Mouse (Mus musculus): ENCODE results near the gene Mtx1. TPM values are rescaled to one million over a fixed set of nuclear protein-coding genes. Genes with fewer than 3 reads are reported as not detected.

The Mtx1 gene
- polyA plus RNA-seq, 1 experiment: 66.4 TPM

DNA sequence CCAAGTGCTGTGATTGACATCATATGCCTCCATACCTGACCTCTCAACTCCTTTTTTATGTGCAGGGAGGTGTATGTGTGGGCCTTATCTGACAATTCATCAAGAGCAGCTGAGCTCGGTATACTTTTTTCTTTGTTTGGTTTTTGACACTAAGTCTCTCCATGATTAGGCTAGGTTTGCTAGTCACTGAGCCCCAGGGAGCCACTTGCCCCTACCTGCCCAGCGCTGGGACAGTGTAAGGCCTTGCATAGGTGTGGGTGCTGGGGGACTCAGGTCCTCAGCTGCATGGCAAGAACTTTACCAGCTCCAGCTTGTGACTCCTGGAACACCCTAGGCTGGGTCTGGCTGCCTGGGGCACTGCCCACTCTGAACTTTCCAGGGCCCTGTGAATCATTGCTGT is 20.2 kb downstream of the Mtx1 start:
- Histone ChIP-seq H3K27ac (ENCODE audit: control insufficient read depth, insufficient read depth, low read depth, low read length, poor library complexity) (no peak overlapping the region), H3K4me1 (ENCODE audit: control insufficient read depth, insufficient read depth, low read length) (peaks cover 3% of the 10 kb centered on the region), H3K4me3 (replicated peaks; ENCODE audit: control insufficient read depth, low read depth, low read length) (no peak overlapping the region)
- TF ChIP-seq POLR2A (IDR thresholded peaks at IDR 0.05; ENCODE audit: borderline replicate concordance, control insufficient read depth, low read depth, low read length) (no peak), CTCF (IDR thresholded peaks at IDR 0.05; ENCODE audit: control insufficient read depth, insufficient read depth, low read length) (no peak)
- 75% methylated on average over 2 of the region's 2 CpGs for WGBS

DNA sequence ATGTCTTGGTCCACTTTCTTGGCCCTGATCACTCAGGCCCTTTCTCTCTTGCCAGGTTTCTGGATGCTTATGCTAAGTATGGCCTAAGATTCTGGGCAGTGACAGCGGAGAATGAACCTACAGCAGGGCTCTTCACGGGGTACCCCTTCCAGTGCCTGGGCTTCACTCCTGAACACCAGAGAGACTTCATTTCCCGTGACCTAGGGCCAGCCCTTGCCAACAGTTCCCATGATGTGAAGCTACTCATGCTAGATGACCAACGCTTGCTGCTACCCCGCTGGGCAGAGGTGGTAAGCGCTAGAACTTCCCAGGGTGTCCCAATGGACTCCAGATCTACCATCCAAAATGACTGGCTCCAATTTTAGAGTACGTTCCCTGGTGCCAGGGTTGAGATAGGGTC is 20.8 kb downstream of the Mtx1 start:
- H3K27ac ChIP-seq (ENCODE audit: control insufficient read depth, insufficient read depth, low read depth, low read length, poor library complexity): no peak overlapping the region
- TF ChIP-seq CTCF (IDR thresholded peaks at IDR 0.05; ENCODE audit: control insufficient read depth, insufficient read depth, low read length) (no peak), POLR2A (IDR thresholded peaks at IDR 0.05; ENCODE audit: borderline replicate concordance, control insufficient read depth, low read depth, low read length) (no peak)
- no peak overlapping the region for H3K4me3 ChIP-seq (replicated peaks; ENCODE audit: control insufficient read depth, low read depth, low read length)
- H3K4me1 ChIP-seq (ENCODE audit: control insufficient read depth, insufficient read depth, low read length): peaks cover 3% of the 10 kb centered on the region
- 91% methylated on average over 7 of the region's 7 CpGs for WGBS

DNA sequence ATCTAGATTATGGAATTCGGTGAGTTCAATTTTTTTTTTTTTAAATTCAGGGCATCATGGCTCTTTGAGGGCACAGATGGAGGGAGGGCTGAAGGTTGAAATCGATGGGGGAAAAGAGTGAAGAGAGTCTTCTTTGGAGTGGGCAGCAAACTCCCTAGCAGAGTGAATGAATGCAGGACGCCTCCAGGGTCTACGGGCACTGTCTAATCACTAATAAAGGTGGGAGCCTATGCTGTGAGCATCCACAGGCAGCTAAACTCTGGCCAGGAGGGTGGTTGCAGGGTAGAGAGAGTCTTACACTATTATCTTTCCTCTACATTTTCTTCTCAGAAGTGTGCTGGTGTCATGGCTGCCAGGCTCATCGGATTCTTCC is 23.8 kb downstream of the Mtx1 start:
- Histone ChIP-seq H3K4me1 (ENCODE audit: control insufficient read depth, insufficient read depth, low read length) (peaks cover 3% of the 10 kb centered on the region), H3K27ac (ENCODE audit: control insufficient read depth, insufficient read depth, low read depth, low read length, poor library complexity) (no peak overlapping the region), H3K4me3 (replicated peaks; ENCODE audit: control insufficient read depth, low read depth, low read length) (peak overlapping the region; percentile 88)
- 29% methylated on average over 5 of the region's 5 CpGs for WGBS
- TF ChIP-seq CTCF (IDR thresholded peaks at IDR 0.05; ENCODE audit: control insufficient read depth, insufficient read depth, low read length): no peak
- TF ChIP-seq POLR2A (IDR thresholded peaks at IDR 0.05; ENCODE audit: borderline replicate concordance, control insufficient read depth, low read depth, low read length): no peak

DNA sequence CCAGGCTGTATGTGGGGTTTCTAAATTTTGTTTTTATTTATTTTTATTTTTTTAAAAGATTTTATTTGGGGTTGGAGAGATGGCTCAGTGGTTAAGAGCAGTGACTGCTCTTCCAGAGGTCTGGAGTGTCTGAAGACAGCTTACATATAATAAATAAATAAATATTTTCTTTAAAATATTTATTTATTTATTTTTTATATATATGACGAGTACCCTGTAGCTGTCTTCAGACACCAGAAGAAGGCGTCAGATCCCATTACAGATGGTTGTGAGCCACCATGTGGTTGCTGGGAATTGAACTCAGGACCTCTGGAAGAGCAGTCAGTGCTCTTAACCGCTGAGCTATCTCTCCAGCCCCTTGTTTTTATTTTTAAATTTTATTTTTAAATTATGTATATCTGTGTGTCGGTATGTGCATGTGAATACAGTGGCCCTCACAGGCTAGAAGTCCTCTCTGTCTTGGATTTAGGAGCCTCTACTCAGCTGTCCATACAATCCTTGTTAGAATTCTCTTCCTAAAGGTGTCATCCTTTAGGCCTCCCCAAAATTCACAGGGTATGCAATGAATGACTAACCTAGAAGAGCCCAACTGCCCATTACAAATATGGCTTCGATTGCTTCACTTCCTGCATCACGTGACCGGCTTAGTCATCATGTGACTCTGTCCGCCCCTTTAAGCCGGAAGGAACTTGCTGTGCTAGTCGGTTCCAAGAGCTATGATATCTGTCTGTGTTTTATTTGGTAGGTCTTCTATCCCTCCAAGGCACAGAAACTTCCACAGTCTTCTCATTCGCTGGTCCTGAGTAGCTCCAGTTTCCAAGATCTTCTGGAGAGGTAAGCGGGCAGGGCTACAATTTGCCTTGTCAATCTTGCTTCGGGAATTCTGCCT is 24.4 kb downstream of the Mtx1 start, which contains the start of gene Gba:
Gene Gba (plus strand): TSS at position 676 of the 889 bp plus-strand sequence.
- H3K27ac ChIP-seq (ENCODE audit: control insufficient read depth, insufficient read depth, low read depth, low read length, poor library complexity): no peak within 1 kb of the TSS
- WGBS: 22% methylated on average over 13 of the region's 13 CpGs
- TF ChIP-seq CTCF (IDR thresholded peaks at IDR 0.05; ENCODE audit: control insufficient read depth, insufficient read depth, low read length) (no peak), POLR2A (IDR thresholded peaks at IDR 0.05; ENCODE audit: borderline replicate concordance, control insufficient read depth, low read depth, low read length) (no peak)
- peaks cover 3% of the 10 kb centered on the region for H3K4me1 ChIP-seq (ENCODE audit: control insufficient read depth, insufficient read depth, low read length)
- H3K4me3 ChIP-seq (replicated peaks; ENCODE audit: control insufficient read depth, low read depth, low read length): peak within 1 kb of the TSS; percentile 88

DNA sequence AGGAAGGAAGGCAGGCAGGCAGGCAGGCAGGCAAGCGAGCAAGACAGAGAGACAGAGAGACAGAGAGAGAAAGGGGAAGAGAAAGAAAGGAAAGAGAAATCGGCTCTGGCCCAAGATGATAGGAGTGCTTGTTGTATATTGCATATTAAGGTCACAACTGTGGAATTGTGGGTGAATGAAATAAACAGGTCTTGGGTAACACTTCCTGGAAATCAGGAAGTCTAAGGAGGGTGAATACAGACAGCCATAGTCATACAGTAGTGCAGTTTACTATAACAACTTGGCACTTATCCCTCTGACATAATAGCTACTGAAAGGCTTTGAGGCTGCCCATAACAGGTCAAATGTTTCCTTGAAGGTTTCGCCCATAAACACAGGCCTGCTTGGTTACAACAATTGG is 27.0 kb downstream of the Mtx1 start:
- H3K4me1 ChIP-seq (ENCODE audit: control insufficient read depth, insufficient read depth, low read length): peaks cover 3% of the 10 kb centered on the region
- TF ChIP-seq CTCF (IDR thresholded peaks at IDR 0.05; ENCODE audit: control insufficient read depth, insufficient read depth, low read length) (no peak), POLR2A (IDR thresholded peaks at IDR 0.05; ENCODE audit: borderline replicate concordance, control insufficient read depth, low read depth, low read length) (no peak)
- H3K4me3 ChIP-seq (replicated peaks; ENCODE audit: control insufficient read depth, low read depth, low read length): no peak overlapping the region
- no peak overlapping the region for H3K27ac ChIP-seq (ENCODE audit: control insufficient read depth, insufficient read depth, low read depth, low read length, poor library complexity)
- WGBS: 33% methylated on average over 3 of the region's 3 CpGs

DNA sequence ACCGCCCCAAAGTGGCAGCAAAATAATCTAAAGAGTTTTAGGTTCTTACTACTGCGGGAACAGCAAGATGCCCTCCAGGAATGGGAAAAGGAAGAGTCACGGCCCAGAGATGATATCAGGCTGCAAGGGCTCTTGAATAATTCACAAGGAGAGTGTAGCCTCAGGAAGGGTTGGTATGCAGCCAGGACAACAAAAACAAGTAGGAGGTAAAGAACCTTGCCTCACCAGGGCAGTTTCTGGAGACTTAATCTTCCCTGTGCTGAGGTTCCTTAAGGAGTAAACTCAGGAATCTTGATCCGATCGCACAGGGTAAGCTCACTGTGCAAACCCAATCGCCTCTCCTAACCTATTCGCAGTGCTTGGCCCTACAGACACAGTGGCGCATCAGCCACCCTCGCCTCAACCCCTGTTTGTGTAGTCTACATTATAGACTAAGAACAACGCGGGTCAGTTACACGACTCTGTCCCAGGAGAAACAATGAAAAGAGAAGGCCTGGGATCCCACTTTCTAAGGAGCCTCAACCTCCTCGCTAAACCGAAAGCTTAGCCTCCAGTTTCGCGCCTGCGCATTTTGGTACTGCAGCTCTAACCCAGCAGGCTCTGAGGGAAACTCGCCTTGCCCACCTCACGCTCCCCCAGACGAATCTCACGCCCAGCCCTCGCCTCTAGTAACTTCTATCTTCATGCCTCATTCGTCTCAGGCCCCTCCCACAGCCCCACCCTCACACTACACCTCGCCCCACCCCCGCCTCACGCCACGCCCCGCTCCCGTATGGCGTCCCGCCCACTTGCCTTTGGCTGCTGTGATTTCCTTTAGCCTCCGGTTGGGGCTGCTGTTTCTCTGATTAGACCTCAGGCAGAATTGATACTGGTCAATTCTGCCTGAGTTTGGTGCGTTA is 30.7 kb downstream of the Mtx1 start:
- peak overlapping the region; percentile 68 for H3K4me3 ChIP-seq (replicated peaks; ENCODE audit: control insufficient read depth, low read depth, low read length)
- 5% methylated on average over 33 of the region's 33 CpGs for WGBS

DNA sequence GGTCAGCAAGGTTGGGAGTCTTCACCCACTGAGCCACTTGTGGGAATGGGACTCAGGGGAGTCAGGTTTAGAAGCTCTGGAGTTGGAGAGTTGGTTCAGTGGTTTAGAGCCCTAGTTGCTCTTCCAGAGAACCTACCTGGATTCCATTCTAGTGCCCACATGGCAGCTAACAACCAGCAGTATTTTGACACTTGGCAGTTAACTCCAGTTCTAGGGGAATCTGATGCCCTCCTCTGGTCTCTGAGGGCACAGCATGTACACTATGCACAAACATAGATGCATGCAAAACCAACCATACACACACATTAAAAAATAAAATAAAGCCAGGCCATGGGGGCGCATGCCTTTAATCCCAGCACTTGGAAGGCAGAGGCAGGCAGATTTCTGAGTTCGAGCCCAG is 33.0 kb downstream of the Mtx1 start:
- Histone ChIP-seq H3K4me3 (replicated peaks; ENCODE audit: control insufficient read depth, low read depth, low read length) (no peak overlapping the region), H3K27ac (ENCODE audit: control insufficient read depth, insufficient read depth, low read depth, low read length, poor library complexity) (no peak overlapping the region), H3K4me1 (ENCODE audit: control insufficient read depth, insufficient read depth, low read length) (no peaks in the 10 kb centered on the region; the same call in 1 of the 2 replicates)
- TF ChIP-seq CTCF (IDR thresholded peaks at IDR 0.05; ENCODE audit: control insufficient read depth, insufficient read depth, low read length): no peak
- TF ChIP-seq POLR2A (IDR thresholded peaks at IDR 0.05; ENCODE audit: borderline replicate concordance, control insufficient read depth, low read depth, low read length): no peak
- 75% methylated on average over 2 of the region's 2 CpGs for WGBS

More for the DNA sequence above, 30.7 kb downstream of the Mtx1 start:
- Histone ChIP-seq H3K4me1 (ENCODE audit: control insufficient read depth, insufficient read depth, low read length) (no peaks in the 10 kb centered on the region; the same call in 1 of the 2 replicates), H3K27ac (ENCODE audit: control insufficient read depth, insufficient read depth, low read depth, low read length, poor library complexity) (peak overlapping the region; percentile 42)
- TF ChIP-seq POLR2A (IDR thresholded peaks at IDR 0.05; ENCODE audit: borderline replicate concordance, control insufficient read depth, low read depth, low read length) (peak; percentile 75; the same call in 1 of the 2 replicates), CTCF (IDR thresholded peaks at IDR 0.05; ENCODE audit: control insufficient read depth, insufficient read depth, low read length) (peak; percentile 5; the same call in 1 of the 2 replicates)

DNA sequence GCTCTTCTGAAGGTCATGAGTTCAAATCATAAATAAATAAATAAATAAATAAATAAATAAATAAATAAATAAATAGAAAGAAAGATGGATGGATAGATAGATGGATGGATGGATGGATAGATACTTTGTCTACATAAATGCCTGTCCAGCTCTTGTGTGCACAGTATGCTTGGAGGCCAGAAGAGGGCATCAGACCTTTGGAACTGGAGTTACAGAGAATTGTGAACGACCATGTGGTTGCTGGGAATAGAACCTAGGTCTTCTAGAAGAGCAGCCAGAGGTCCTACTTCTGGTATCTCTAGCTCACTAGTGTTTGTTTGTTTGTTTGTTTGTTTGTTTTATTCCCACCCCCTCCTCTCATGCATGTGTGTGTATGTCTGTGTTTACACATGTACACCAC is 33.5 kb downstream of the Mtx1 start:
- Histone ChIP-seq H3K27ac (ENCODE audit: control insufficient read depth, insufficient read depth, low read depth, low read length, poor library complexity) (no peak overlapping the region), H3K4me3 (replicated peaks; ENCODE audit: control insufficient read depth, low read depth, low read length) (no peak overlapping the region), H3K4me1 (ENCODE audit: control insufficient read depth, insufficient read depth, low read length) (no peaks in the 10 kb centered on the region; the same call in 1 of the 2 replicates)
- WGBS: 24% methylated on average over 1 of the region's 1 CpGs
- TF ChIP-seq CTCF (IDR thresholded peaks at IDR 0.05; ENCODE audit: control insufficient read depth, insufficient read depth, low read length) (no peak), POLR2A (IDR thresholded peaks at IDR 0.05; ENCODE audit: borderline replicate concordance, control insufficient read depth, low read depth, low read length) (no peak)
